Mouse (Mus musculus): ENCODE data around the gene Pde4d.
A peak's percentile ranks its signal among the peaks of the same experiment; 100 is the strongest.

The Pde4d gene

GRCm38 (mm10) chr13:109841140-109841822 lies 1391.5 kb downstream of the Pde4d start:
- TF ChIP-seq GATA4 (IDR thresholded peaks at IDR 0.05; ENCODE audit: insufficient replicate concordance, low read length): no peak

- no peak for TF ChIP-seq GATA4 (IDR thresholded peaks at IDR 0.05; ENCODE audit: insufficient replicate concordance, low read length)
These were observed 1393.2 kb downstream of the Pde4d start for GRCm38 (mm10) chr13:109842982-109843381.

DNA sequence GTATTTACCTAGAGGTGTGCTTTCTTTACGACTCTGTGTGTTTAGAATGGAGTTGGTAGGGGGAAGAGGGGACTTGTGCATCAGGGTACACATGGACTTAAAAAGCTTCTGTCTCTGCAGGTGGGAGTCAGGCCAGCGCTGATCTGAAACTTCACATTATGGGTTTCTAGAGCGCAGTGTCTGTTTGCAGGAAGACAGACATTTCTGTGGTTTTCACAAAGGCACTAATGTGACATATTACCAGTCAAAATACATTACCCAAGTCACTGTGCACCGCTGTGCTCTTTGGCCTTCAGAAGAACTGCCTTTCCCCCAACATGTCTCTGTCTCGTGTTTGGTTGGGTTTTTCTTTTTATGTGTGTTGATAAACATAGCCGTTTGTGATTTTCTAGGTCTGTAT lies 1395.1 kb downstream of the Pde4d start:
- no peak for TF ChIP-seq GATA4 (IDR thresholded peaks at IDR 0.05; ENCODE audit: insufficient replicate concordance, low read length)

- TF ChIP-seq GATA4 (IDR thresholded peaks at IDR 0.05; ENCODE audit: insufficient replicate concordance, low read length): no peak
These were observed 1414.1 kb downstream of the Pde4d start for GRCm38 (mm10) chr13:109863826-109864225.

DNA sequence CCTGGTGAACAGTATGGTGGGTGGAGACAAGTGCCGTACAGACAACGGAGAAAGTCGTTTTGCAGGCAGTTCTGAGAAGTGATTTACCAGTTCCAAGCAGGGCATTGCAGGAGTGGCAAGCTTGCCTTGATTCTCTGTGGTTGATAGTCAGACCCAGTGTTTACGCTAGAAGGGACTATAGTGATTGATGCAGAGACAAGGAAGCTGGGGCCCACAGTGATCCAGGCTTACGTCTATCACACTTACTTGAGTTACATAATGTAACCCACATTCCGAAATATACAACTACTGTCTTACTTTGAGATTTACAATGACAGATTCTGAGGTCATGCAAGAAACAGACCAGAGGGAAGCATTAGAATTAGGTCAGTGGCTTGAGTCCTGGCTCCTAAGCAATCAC lies 1414.6 kb downstream of the Pde4d start:
- TF ChIP-seq GATA4 (IDR thresholded peaks at IDR 0.05; ENCODE audit: insufficient replicate concordance, low read length): no peak

DNA sequence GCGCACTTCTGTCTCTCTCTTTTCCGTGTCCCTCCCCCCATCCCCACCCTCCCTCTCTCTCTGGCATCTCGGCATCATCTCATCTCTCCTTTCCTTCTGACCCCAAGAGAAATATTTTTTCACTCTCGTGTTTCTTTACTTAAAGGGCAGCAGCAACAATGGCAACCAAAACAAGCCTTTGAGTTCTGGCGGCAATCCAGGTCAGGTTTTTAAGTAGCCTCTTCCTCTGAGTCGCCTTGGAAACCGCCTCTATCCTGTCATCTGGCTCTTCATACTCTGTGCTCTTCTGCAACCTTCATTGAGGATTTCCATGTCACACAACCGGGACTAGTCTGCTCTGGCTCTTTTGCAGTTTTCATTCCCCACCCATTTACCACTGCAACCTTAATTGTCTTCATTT lies 1430.6 kb downstream of the Pde4d start:
- no peak for TF ChIP-seq GATA4 (IDR thresholded peaks at IDR 0.05; ENCODE audit: insufficient replicate concordance, low read length)

DNA sequence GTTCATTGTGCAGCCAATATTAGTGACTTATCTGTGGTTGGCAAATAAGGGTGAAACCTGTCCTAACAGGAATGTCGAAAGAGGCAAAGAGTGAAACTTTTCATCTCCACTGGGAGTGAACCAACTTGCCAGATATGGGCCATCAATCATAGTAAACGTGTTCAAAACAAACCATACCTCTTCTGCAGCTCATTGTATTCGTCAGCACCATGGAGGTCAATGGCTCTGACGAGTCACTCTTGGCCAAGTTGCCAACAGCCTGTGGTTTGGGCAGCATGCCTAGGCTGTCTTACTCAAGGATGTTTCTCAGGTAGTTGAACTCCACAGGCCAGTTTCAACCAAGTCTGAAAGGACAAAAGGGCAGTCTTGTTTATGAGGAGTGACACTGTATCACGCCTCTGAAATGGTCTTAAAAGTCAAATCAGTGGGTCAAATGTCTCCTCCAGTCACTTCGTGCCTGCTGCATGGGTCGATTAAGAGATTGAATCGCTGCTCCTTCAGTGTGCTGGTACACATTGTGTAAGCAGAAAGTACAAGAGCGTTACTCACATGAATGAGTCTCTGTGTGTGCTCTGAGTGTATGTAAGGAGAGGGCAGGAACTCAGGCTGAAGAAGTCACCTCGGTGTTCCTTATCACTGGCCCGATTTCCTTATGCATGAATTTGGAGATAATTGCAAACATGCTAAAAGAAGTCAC lies 1431.6 kb downstream of the Pde4d start:
- peak; percentile 63; the same call in 1 of the 2 replicates for TF ChIP-seq GATA4 (IDR thresholded peaks at IDR 0.05; ENCODE audit: insufficient replicate concordance, low read length)

GRCm38 (mm10) chr13:109883636-109884035 lies 1433.9 kb downstream of the Pde4d start:
- no peak for TF ChIP-seq GATA4 (IDR thresholded peaks at IDR 0.05; ENCODE audit: insufficient replicate concordance, low read length)

GRCm38 (mm10) chr13:109884812-109885211 lies 1435.1 kb downstream of the Pde4d start:
- no peak for TF ChIP-seq GATA4 (IDR thresholded peaks at IDR 0.05; ENCODE audit: insufficient replicate concordance, low read length)

DNA sequence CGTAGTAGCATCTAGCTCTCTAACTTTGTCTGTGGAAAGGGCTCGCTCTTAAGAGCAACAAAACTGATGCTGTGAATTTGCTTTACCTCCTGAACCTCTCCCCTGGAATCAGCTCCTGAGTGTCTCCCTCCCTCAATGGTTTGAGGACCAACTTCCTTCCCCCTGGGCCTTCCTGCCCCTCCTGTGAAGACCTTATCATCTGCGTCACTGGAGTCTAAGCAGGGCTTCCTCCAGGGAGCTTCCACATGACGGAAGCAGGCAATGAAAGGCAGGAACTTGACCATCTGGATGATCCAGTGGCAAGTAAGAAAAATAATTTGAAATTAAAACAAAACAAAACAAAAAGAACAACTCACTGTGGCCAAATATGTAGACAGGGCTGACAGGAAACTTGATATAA lies 1438.5 kb downstream of the Pde4d start:
- peak; percentile 17; the same call in 1 of the 2 replicates for TF ChIP-seq GATA4 (IDR thresholded peaks at IDR 0.05; ENCODE audit: insufficient replicate concordance, low read length)

GRCm38 (mm10) chr13:109891194-109891909 lies 1441.6 kb downstream of the Pde4d start:
- no peak for TF ChIP-seq GATA4 (IDR thresholded peaks at IDR 0.05; ENCODE audit: insufficient replicate concordance, low read length)

DNA sequence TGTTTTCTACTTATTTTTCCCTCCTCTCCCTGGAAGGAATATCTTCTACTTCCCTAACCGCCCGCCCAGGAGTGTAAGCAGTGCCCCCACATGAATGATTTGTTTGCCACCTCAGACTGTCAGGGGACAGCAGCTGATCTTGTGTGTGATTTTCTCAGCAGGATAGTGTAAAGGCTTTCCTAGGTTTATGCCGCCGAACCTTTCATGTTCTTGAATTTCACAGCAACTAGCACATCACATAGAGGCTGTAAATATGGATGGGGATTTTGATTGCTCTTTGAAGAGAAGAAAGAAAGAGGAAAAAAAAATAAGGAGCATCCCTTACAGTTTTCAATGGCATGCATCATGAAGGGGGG lies 1442.1 kb downstream of the Pde4d start:
- no peak for TF ChIP-seq GATA4 (IDR thresholded peaks at IDR 0.05; ENCODE audit: insufficient replicate concordance, low read length)

GRCm38 (mm10) chr13:109899442-109900428 lies 1450.0 kb downstream of the Pde4d start:
- TF ChIP-seq GATA4 (IDR thresholded peaks at IDR 0.05; ENCODE audit: insufficient replicate concordance, low read length): 0 out of 2 replicates have a peak, but pooled peaks have one; percentile 6

DNA sequence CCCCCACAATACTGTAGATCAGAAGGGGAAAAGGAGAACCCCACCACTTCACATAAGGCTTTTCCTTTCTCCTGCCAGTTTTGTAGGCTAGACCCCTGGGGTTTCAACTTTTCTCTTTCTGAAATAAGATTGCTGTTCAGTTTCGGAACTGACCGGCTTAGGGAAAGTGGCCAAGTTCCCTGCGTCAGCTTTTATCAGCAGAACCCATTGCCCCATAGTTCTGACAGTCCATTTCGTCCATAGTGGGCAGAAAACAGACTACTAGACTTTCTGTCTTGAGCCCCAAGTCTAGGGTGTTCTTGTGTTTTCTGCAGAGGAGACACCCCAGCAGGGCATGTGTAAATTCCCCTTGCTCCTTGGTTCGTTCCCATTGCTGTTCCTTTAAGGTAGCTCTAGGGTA lies 1452.1 kb downstream of the Pde4d start:
- no peak for TF ChIP-seq GATA4 (IDR thresholded peaks at IDR 0.05; ENCODE audit: insufficient replicate concordance, low read length)
